Mouse (Mus musculus): ENCODE measurements at regions not wholly inside any gene's neighbourhood (a gene's known extent, or its start where the extent isn't known, plus 50 kb on each side); places are given as distances from the start of the nearest gene placed in this dataset.

DNA sequence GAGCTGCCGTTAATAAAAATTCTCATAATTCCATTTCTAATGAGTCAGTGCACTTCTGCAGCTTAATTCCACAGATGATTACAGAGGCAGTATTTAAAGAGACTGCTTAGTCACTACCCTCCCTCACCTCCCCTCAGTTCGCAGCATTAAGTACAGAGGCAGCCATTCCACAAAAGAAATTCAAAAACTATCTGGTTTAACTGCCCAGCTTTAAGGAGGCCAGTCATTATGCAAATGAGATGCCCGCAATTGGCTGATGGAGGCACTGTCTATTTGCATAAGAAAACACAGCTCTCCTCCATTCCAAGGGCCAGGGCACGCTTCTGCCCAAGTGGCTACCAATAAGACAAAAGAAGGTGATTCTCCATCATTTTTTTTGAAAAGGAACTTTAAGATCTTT lies 172.0 kb upstream of the Tox3 start:
- TF ChIP-seq CTCF (IDR thresholded peaks at IDR 0.05; ENCODE audit: extremely low read depth, insufficient read depth, low read length) (no peak), POLR2A (IDR thresholded peaks at IDR 0.05; ENCODE audit: extremely low read depth, insufficient read depth, low read length) (no peak)
